Mouse (Mus musculus): ENCODE data around the gene Tmem63c.

The Tmem63c gene

DNA sequence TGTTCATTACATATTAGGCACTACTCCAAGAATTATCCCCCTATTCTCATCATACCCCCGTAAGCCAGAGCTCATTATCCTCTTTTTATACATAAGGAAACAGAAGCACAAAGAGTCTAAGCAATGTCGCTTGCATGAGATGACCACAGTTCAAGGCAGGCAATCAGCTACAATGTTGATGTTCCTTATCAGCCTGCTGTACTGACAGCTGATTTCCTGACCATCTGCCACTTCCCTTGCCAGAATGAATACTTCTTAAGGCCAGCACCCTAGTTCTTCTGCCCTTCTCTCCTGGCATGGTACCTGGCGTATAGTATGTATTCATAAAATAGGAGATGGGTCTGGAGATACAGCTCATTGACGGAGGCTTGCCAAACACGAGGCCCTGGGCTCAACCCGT, 111.1 kb downstream of the Tmem63c start:
- DNase-seq (ENCODE audit: low spot score), result no peak

DNA sequence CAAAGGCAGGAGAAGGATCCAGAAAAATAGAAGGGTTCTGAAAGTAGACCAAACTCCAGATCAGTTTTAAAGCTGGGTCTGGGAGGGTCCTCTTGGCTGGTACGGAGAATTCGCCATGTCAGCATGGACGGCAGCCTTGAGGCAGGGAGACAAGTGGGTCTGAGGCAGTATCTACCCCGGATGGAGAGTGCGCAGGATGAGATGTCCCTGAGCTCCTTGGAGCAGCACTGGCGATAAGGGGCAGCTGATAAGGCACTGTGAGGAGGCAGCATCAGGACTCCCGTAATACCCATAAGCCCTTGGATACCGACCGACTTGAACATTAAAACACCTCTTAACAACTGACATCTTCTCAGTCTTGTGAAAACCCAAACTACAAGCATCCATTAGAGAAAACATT, 111.6 kb downstream of the Tmem63c start:
- no peak for DNase-seq (ENCODE audit: low spot score)

DNA sequence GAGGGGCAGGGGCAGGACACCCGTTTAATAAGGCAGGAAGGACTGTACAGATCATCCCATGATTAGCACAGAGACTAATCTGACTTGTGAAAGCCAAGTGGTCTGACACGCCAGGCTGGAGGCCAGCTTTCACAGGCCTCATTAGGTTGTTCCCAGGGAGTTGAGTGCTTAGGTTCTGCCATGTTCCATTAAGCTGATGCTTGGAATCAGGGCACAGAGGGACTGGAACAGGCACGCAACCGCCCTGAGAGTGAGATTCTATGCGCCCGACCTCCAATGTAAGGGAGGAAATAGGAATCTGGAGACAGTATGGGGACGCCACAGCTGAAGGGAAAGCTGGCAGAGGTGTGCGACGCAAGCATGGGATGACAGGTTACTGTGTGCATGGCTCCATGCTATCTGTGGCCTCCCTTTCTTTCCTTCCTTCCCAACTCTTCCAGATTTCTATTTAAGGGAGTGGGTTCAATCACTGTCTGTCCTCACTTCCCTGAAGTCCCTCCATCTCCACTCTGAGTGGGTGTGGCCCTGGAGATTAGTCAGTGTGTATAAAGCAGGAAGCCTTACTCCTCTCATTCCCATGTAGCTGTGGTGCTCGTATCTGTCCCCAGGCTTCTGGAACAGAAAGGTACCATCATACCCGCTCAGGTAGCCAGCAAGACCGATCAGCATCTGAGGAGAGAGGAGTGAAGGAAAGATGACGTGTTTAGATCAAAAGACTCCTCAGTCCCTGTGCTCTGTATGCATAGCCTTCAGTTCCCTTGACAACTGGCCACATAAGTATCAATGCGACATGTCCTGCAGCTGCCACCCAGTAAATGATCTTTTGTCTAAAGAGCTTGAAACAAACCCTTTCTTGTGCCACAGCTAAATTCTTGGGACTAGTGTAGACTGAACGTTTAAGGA, 116.5 kb downstream of the Tmem63c start:
- DNase-seq (ENCODE audit: low spot score), result no peak

DNA sequence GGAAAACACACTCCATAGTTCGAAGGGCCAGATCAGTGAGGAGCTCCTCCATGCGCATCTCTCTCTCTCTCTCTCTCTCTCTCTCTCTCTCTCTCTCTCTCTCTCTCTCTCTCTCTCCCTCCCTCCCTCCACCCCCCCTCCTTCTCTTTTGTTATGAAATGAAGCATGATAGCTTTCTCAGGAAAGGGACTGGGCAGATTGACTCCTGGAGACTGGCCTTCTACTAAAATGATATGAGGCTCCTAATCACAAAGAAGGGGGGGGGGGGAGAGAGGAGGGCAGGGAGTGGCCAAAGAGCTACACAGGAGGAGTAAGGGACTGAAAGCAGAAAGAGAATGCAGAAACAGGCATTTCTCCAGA, 117.2 kb downstream of the Tmem63c start:
- no peak for DNase-seq (ENCODE audit: low spot score)

DNA sequence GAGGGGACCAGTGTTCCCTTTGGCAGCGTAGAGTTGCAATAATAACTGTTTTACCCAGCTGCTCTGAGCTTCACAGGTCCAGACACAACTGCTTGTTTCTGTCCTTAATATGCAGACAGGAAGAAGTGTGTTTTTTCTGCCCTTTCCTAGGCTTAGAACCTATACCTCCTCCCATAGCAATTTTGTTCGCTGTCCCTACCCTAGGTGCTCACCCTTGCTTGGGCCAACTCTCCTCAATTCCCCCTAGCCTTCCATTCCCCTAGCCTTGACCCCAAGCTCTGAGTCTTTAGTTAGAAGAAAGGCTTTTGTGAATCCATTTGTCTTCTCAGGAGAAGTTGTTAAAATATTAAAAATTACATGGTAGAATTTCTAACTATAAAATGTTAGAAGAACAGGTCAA, 117.6 kb downstream of the Tmem63c start:
- no peak for DNase-seq (ENCODE audit: low spot score)
